Mouse (Mus musculus) hindbrain, embryonic 10.5 days (tissue): Measurements from ENCODE around the gene Sept8. TPM values are rescaled to one million over a fixed set of nuclear protein-coding genes. Genes with fewer than 3 reads are reported as not detected.
"Not testable (repeated sequence)": the region's sequence is repeated elsewhere in the genome, so short reads cannot be mapped to it uniquely, and the experiment has no call there.

Experiments used
- DNase-seq: peaks from one replicate; pipeline ENCODE4 v3.0.0-alpha.2; 2017; ENCODE audit warnings: low spot score
- H3K27ac ChIP-seq: fragments of 300-500 bp; sonication (generic); 2 replicates; pipeline ENCODE4 v1.5.1; 2016; ENCODE audit warnings: mild to moderate bottlenecking, moderate library complexity
- H3K27me3 ChIP-seq: fragments of 300-500 bp; sonication (generic); 2 replicates; pipeline ENCODE4 v1.6.1; 2016; ENCODE audit warnings: mild to moderate bottlenecking; ENCODE audit not compliant: poor library complexity, insufficient read depth, severe bottlenecking
- H3K36me3 ChIP-seq: fragments of 300-500 bp; sonication (generic); 2 replicates; pipeline ENCODE4 v1.6.1; 2016; ENCODE audit warnings: mild to moderate bottlenecking, moderate library complexity
- H3K4me1 ChIP-seq: fragments of 300-500 bp; sonication (generic); replicated peaks from 2 replicates; pipeline ENCODE4 v1.6.1; 2016; ENCODE audit warnings: mild to moderate bottlenecking
- H3K4me3 ChIP-seq: fragments of 300-500 bp; sonication (generic); 2 replicates; pipeline ENCODE4 v1.5.1; 2016; ENCODE audit warnings: mild to moderate bottlenecking, moderate library complexity
- H3K9me3 ChIP-seq: fragments of 300-500 bp; sonication (generic); 2 replicates; pipeline ENCODE4 v1.6.1; 2016; ENCODE audit warnings: mild to moderate bottlenecking, moderate library complexity
- WGBS: fragments of 180-500 bp; shearing (Covaris S2); methylation state at CpG from one replicate; pipeline ENCODE4 v1.1.7; 2016; 5-methylcytosine and 5-hydroxymethylcytosine counted together
- polyA plus RNA-seq: library from polyadenylated mRNA; unstranded; fragments of >200 nt; fragmentation: Nextera tagmentation; extraction: Ambion mirVana; gene quantifications from 2 replicates; pipeline ENCODE4 v1.2.1, GENCODE M21; 2016

The Sept8 gene
- polyA plus RNA-seq, 1 experiment from 2014 or later, result 15.6 TPM

DNA sequence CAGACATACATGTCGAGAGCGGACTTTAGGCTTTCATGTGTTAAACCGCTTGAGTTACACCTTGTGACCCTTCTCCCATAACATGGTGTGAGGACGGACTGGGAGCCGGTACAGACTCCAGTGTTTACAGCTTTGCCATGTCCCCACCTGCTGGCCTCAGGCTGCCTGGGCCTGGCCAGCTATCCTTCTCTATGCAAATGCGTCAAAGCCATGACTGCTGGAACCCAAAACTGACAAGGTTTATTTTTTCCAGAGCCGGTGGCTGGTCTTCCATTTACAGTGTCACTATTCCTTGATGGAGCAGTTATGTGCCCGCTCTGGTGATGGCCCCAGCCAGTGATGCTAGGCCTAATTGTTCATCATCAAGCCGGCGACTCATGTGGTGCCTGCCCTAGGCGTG, 22.2 kb downstream of the Sept8 start:
- Histone ChIP-seq H3K4me3 (no peak overlapping the region), H3K36me3 (peaks cover 40% of the 10 kb centered on the region), H3K27me3 (no peaks in the 10 kb centered on the region; the same call in 1 of the 2 replicates), H3K9me3 (no peaks in the 10 kb centered on the region), H3K4me1 (peaks cover 20% of the 10 kb centered on the region), H3K27ac (no peak overlapping the region)
- WGBS, result 82% methylated on average over 11 of the region's 11 CpGs
- no peak for DNase-seq

- Histone ChIP-seq H3K27ac (no peak overlapping the region), H3K4me1 (peaks cover 21% of the 10 kb centered on the region), H3K4me3 (no peak overlapping the region), H3K36me3 (peaks cover 22% of the 10 kb centered on the region), H3K27me3 (no peaks in the 10 kb centered on the region), H3K9me3 (no peaks in the 10 kb centered on the region)
- no peak for DNase-seq
- 72% methylated on average over 7 of the region's 7 CpGs for WGBS
Measured at GRCm38 (mm10) chr11:53543021-53543420, 24.0 kb downstream of the Sept8 start.

GRCm38 (mm10) chr11:53546271-53546670, 27.2 kb downstream of the Sept8 start:
- Histone ChIP-seq H3K9me3 (0 out of 2 replicates have a peak, but pooled peaks cover 3% of the 10 kb centered on the region), H3K27ac (no peak overlapping the region), H3K4me1 (peaks cover 14% of the 10 kb centered on the region; the same call in 1 of the 2 replicates), H3K36me3 (no peaks in the 10 kb centered on the region), H3K4me3 (no peak overlapping the region), H3K27me3 (no peaks in the 10 kb centered on the region)
- WGBS, result 69% methylated on average over 6 of the region's 6 CpGs
- no peak for DNase-seq

DNA sequence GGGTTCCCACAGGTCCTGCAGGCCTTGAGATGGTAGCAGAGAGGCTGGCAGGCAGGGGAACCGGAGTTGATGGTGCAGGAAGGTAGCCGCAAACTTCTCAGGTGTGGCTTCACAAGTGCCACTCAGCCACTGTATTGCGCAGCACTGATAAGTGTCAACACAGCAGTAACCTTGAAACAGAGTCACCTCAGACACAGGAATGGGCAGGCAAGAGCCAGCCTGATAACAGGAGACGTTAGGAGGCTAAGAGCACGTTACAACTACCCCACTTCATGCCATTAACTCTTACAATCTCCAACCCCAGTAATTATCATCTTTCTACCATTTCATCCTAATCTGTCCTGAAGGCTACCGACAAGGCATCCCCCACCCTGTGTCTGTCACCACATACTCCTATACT, 28.5 kb downstream of the Sept8 start:
- no peak for DNase-seq
- Histone ChIP-seq H3K27me3 (no peaks in the 10 kb centered on the region), H3K4me3 (no peak overlapping the region), H3K27ac (no peak overlapping the region), H3K9me3 (0 out of 2 replicates have a peak, but pooled peaks cover 3% of the 10 kb centered on the region), H3K36me3 (no peaks in the 10 kb centered on the region), H3K4me1 (peaks cover 12% of the 10 kb centered on the region; the same call in 1 of the 2 replicates)
- 92% methylated on average over 6 of the region's 6 CpGs for WGBS

- peaks cover 7% of the 10 kb centered on the region; the same call in 1 of the 2 replicates for H3K4me1 ChIP-seq
- WGBS, result 89% methylated on average over 19 of the region's 19 CpGs
- no peaks in the 10 kb centered on the region for H3K27me3 ChIP-seq
- H3K27ac ChIP-seq, result no peak overlapping the region
- no peak for DNase-seq
- H3K9me3 ChIP-seq, result peaks cover 6% of the 10 kb centered on the region; the same call in 1 of the 2 replicates
- H3K4me3 ChIP-seq, result no peak overlapping the region
- no peaks in the 10 kb centered on the region for H3K36me3 ChIP-seq
Measured at GRCm38 (mm10) chr11:53548036-53548605, 29.1 kb downstream of the Sept8 start.

- DNase-seq, result no peak
- Histone ChIP-seq H3K4me1 (0 out of 2 replicates have a peak, but pooled peaks cover 6% of the 10 kb centered on the region), H3K27me3 (no peaks in the 10 kb centered on the region), H3K27ac (no peak overlapping the region), H3K9me3 (peaks cover 6% of the 10 kb centered on the region; the same call in 1 of the 2 replicates), H3K36me3 (no peaks in the 10 kb centered on the region), H3K4me3 (no peak overlapping the region)
- 86% methylated on average over 1 of the region's 1 CpGs for WGBS
Measured at GRCm38 (mm10) chr11:53550714-53551113, 31.7 kb downstream of the Sept8 start.

DNA sequence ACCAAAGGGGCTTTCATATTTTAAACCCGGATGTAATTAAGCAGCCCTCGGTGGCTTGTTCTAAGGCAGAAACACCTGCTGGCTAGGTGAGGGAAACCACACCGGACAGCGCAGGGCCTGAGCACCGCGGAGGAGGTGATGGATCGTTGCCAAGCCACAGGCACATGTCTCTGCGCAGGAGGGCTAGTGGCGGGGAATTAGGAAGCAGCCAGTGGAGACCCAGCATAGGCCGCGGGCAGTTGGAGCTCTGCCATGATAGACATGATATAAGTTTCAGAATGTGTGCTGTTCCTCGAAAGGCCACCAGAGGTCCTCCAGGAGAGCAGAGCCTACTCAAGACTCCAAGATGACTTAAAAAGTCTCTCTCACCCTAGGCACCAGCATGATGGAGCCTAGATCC, 32.7 kb downstream of the Sept8 start:
- Histone ChIP-seq H3K4me1 (no peaks in the 10 kb centered on the region), H3K36me3 (no peaks in the 10 kb centered on the region), H3K9me3 (peaks cover 6% of the 10 kb centered on the region; the same call in 1 of the 2 replicates), H3K27ac (no peak overlapping the region), H3K4me3 (no peak overlapping the region), H3K27me3 (no peaks in the 10 kb centered on the region)
- WGBS, result 76% methylated on average over 12 of the region's 12 CpGs
- no peak for DNase-seq

DNA sequence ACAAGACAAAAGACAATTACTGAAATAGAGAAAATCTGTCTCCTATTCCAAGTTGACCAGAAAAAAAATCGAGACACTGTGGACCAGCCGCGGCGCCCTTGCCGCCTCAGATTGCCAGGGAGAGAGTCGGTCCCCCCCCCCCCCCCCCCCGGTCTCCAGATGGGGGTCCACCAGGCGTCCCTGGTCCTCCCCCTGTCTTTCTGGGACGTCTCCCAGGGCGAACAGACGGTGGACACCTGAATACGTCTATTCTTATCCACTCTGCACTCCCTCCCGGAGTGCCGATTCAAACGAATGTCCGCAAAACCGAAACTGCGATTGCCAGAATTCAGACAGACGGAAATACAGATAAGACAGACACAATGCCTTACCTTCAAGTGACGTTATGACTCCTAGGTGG, 37.5 kb downstream of the Sept8 start:
- H3K36me3 ChIP-seq, H3K27ac ChIP-seq, DNase-seq, H3K4me3 ChIP-seq, H3K9me3 ChIP-seq, H3K27me3 ChIP-seq, H3K4me1 ChIP-seq: not testable (repeated sequence)
- WGBS, result 95% methylated on average over 14 of the region's 20 CpGs

GRCm38 (mm10) chr11:53557992-53558391, 38.9 kb downstream of the Sept8 start:
- H3K4me3 ChIP-seq, H3K9me3 ChIP-seq, DNase-seq, H3K27me3 ChIP-seq, H3K36me3 ChIP-seq, H3K4me1 ChIP-seq, H3K27ac ChIP-seq: not testable (repeated sequence)
- 90% methylated on average over 2 of the region's 3 CpGs for WGBS

DNA sequence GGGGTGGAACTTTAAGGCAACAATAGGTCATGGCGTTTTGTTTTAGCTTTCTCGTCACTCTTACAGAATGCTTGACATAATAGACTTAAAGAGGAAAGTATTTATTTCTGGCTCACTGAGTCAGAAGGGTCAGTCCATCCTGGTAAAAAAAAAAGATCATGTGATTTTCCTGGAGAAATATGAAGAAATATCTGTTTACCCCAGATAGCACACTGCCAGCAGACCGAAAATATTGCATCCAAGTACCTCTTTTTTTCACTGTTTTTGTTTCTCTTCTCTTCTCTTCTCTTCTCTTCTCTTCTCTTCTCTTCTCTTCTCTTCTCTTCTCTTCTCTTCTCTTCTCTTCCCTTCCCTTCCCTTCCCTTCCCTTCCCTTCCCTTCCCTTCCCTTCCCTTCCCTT, 40.9 kb downstream of the Sept8 start:
- 73% methylated on average over 2 of the region's 3 CpGs for WGBS
- not testable (repeated sequence) for H3K4me3 ChIP-seq, H3K27me3 ChIP-seq, H3K27ac ChIP-seq, H3K36me3 ChIP-seq, DNase-seq, H3K4me1 ChIP-seq, H3K9me3 ChIP-seq

DNA sequence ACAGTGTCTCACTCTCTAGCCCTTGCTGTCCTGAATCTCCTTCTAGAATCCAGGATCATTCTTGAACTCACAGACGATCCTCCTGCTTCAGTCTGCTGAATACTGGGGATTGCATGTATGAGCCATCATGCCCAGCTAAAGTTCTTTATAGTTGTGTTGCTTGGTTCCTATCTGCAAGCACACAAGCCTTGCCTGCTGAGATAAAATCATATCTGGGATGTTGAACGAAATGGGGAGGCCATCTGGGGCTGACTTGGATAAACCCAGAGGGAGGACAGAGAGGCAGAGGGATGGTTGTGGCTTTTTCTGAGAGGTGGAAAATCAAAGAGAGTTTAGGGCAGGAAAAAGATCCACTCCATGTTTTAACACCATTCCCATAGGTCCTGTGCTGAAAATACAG, 42.9 kb downstream of the Sept8 start:
- Histone ChIP-seq H3K9me3 (peaks cover 6% of the 10 kb centered on the region), H3K4me3 (no peak overlapping the region), H3K36me3 (no peaks in the 10 kb centered on the region), H3K27ac (no peak overlapping the region), H3K27me3 (no peaks in the 10 kb centered on the region), H3K4me1 (peaks cover 5% of the 10 kb centered on the region)
- no peak for DNase-seq
- 84% methylated on average over 2 of the region's 2 CpGs for WGBS

DNA sequence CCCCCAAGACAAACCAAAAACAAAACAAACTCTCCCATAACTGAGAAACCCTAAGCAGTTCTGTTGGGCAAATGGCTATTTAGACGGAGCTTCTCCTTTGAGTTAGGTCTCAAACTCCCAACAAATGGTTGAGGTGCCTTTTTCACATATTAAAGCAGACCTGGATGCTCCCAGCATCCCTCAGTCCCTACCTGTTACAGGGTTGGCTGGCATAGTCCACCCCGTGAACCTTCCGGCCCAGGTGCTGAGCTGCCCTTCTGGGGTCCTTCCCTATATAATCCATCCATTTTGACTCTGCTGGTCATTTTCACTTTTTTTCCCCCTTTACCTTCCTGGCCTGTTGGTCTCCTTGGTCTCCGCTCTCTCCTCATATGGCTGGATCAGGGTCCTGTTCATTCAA, 47.6 kb downstream of the Sept8 start:
- Histone ChIP-seq H3K27ac (0 out of 2 replicates have a peak overlapping the region, but pooled peaks have one; percentile 94), H3K36me3 (peaks cover 12% of the 10 kb centered on the region), H3K9me3 (peaks cover 6% of the 10 kb centered on the region), H3K27me3 (no peaks in the 10 kb centered on the region), H3K4me1 (peaks cover 16% of the 10 kb centered on the region), H3K4me3 (peak overlapping the region; percentile 92)
- DNase-seq, result no peak
- 90% methylated on average over 4 of the region's 4 CpGs for WGBS

DNA sequence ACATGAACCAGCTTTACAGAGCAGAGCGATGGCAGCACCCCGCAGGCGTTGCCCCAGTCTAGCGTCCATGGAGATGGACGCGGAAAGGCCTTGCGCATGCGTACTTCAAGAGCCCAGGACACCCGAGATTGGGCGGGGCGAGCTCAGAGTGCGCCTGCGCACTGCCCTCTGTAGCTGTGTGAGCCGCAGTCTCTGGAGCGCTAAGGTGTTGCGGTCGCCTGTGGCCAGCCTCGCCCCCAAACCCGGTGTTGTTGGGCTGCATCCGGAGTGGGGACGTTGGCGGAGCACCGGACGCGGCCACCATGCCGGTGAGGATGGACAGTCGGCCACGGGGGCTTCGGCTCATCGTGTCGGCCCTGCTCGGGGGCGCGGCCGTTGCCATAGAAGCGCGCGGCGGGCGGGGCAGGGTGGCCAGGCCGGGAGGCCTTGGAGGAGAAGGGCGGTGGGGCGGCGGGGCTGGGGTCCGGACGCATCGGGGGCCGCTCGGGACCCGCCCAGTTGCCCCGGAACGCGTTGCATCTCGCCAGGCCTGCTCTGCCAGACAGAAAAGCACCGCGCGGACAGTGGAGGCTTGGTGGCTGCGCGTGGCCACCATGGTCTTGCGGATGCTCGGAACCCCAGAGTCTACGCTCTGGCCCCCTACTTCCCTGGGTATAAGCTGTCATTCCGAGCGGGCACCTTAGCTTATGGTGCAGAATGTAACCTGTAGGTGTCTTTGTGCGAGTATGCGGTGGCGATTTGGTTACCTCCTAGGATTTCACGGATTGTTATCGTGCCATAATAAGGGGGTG, 48.4 kb downstream of the Sept8 start, which contains the start of gene Kif3a:
TSS of gene Kif3a (plus strand) at position 156 of the 791 bp plus-strand sequence.
- Histone ChIP-seq H3K4me1 (peaks cover 16% of the 10 kb centered on the region), H3K36me3 (peaks cover 16% of the 10 kb centered on the region), H3K4me3 (peak within 1 kb of the TSS; percentile 92), H3K9me3 (peaks cover 6% of the 10 kb centered on the region), H3K27ac (peak within 1 kb of the TSS; percentile 94), H3K27me3 (no peaks in the 10 kb centered on the region)
- WGBS, result under 1% methylated on average over 69 of the region's 69 CpGs
- DNase-seq, result peak; percentile 97
